Mouse (Mus musculus) heart, postnatal 14 days (tissue): ENCODE measurements around the gene Pml. TPM values are rescaled to one million over a fixed set of nuclear protein-coding genes. Genes with fewer than 3 reads are reported as not detected.
"Not testable (repeated sequence)": the region's sequence is repeated elsewhere in the genome, so short reads cannot be mapped to it uniquely, and the experiment has no call there.

Source experiments
- DNase-seq, 2 experiments: peaks; one replicate each; pipeline ENCODE4 v3.0.0; 2021 to 2022
- intact Hi-C: fragments of 180-260 bp; cut with DNase I; formaldehyde crosslinking; loops from one replicate; pipeline ENCODE4 v1.15.1; 2025
- total RNA-seq, 2 experiments: library from RNA; stranded (reverse); gene quantifications; 2 replicates each; pipeline ENCODE4 v1.2.3; 2021

Gene Pml
- total RNA-seq, 2 experiments from 2014 or later: 10.9 to 11.9 TPM

DNA sequence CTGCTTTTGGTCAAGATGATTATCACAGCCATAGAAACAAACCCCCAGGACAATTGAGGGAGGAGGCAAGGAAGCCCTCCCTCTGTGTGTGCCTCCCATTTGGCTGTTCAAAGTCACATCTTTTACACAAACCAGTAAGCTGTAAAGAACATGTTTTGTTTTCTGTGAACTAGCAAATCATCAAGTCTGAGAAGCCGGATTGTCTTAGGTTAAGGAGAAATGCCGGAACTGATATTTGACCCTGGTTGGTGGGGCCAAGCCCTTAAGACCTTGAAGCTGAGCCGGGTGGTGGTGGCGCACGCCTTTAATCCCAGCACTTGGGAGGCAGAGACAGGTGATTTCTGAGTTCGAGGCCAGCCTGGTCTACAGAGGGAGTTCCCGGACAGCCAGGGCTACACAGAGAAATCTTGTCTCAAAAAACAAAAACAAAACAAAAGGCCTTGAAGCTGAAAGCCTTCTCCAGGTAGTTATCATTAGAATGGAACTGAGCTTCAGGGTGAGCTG is 24.6 kb upstream of the Pml start:
- DNase-seq: no peak
- intact Hi-C loops: loop anchor here (2.0 kb wide), 1 partner anchor 21 kb away; the partner anchor contains the start of gene Stoml1

DNA sequence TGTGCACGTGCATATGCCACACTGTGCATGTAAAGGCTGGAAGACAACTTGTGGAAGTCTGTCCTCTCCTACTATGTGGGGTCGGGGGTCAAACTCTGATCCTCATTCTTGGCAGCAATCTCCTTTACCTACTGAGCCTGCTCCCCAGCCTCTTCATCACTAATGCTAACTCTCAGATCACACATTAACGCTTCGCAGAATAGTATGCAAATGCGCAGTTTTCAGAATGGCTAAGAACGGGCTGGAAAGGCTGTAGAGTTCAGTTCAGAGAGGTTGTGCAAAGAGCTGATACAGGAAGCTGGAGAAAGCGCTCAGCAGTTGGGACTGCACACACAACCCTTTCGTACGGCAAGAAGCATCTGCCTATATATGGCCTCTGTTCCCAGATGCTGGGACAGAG is 23.3 kb upstream of the Pml start:
- intact Hi-C loops: no loop called here
- DNase-seq: no peak

DNA sequence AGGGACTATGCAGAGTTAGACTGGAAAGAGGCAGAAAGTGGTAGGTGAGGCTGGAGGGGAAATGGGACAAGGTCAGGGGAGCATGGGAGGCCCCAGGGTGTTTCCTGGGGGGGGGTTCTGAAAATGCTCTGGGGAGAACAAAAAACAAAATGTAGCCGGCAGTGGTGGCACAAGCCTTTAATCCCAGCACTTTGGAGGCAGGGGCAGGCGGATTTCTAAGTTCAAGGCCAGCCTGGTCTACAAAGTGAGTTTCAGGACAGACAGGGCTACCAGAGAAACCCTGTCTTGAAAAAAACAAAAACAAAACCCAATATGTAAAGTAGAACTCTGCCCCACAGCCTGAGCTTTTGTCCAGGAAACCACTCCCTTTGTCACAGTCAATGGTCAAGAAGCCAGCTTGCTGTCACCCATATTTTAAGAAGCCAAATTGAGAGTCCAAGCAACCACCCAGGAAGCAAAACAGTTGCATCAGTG is 22.5 kb upstream of the Pml start:
- no peak for DNase-seq
- intact Hi-C loops: no loop called here

- DNase-seq, intact Hi-C loops: not testable (repeated sequence)
Measured at GRCm38 (mm10) chr9:58271551-58271950, 22.0 kb upstream of the Pml start.

- no peak for DNase-seq
- intact Hi-C loops: no loop called here
Measured at GRCm38 (mm10) chr9:58271109-58271508, 21.5 kb upstream of the Pml start.

GRCm38 (mm10) chr9:58270081-58270480 is 20.5 kb upstream of the Pml start:
- DNase-seq: no peak
- intact Hi-C loops: no loop called here

- DNase-seq: peak; percentile 58 to 79
- intact Hi-C loops: loop anchor here (1.0 to 2.0 kb wide), 2 partner anchors 22 to 43 kb away; no protein-coding TSS in a partner anchor
Measured at GRCm38 (mm10) chr9:58268384-58269313, 19.1 kb upstream of the Pml start.

- DNase-seq: no peak
- intact Hi-C loops: no loop called here
Measured at GRCm38 (mm10) chr9:58267046-58267445, 17.5 kb upstream of the Pml start.

DNA sequence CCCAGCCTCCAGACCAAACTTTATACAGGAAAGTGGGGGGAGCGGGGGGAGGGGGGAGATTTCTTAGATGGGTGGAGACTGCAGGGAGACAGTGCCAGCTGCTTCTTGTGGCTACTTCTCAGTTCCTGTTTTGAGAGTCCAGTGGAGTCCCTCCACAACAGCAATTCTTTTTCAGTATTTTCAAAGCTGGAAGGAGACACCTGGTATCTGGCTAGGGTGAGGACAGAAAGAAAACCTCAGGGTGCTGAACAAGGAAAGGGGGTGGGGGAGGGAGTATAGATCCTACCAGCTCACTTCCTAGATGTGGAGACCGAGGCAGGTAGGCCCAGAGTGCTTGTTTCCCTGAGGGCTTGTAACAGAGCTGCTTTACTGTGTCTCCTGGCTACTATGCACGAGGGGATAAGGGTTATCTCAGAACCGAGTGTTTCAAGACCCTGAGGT is 17.0 kb upstream of the Pml start:
- no peak for DNase-seq
- intact Hi-C loops: no loop called here

DNA sequence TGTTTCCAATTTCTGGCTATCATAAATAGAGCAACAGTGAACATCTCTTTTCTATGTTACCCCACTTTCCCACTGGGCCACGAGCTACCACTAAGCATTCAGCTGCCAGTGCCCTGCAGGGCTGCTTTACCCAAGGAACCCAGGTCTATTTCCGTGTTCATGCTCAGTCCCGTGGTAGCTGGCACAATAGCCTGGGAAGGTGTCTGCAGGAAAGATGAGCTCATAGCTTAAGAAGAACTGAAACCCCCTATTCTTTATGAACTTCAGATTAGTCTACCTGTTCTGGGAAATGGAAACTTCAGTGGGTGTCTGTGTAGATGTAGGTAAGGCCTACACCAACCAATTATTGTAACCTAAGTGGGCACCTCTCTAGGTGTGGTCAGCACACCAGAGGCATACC is 15.8 kb upstream of the Pml start:
- intact Hi-C loops: no loop called here
- DNase-seq: no peak

GRCm38 (mm10) chr9:58262507-58262906 is 12.9 kb upstream of the Pml start:
- no peak for DNase-seq
- intact Hi-C loops: no loop called here

DNA sequence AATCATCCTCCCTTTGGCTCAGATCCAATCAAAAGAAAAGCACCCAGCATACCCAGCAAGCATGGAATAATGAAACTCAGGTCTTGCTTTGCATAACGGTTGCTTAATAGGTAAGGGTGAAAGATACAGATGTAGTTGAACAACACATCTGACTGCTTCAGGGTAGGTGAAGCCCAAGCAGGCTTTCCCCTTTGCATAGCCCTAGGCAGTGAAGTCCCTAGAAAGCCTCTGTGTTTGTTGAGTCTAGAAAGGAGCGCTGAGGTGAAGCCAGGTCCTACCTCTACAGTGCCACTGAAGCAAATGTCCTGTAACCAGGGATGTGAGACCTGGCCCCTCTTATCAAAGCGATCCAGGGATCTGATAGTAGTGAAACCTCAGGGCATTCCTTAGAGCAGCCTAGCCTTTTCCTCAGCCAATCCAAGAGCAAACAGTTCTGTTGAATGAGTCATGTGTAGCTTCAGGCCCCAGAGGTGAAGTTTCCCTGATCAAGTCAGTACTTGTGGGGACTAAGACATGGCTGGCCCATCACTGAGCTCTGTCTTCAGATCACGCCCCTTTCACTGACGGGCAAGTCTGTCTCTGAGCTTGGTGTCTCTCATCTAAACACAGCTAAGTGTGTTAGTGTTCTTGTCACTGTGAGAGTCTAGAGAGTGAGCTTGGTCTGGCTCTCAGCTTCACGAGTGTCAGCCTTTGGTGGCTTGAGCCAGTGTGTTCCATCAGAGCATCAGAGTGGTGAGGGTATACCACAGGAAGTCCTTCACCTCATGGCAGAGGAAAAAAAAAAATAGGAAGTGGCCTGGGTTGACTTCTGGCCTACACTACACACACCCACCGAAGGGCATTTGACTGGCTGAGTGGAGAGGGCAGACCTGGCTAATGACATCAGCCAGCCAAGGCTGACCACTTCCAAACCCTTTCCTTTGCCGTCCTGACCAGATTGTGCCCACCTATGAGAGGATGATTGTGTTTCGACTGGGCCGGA is 6.4 kb upstream of the Pml start:
- intact Hi-C loops: no loop called here
- no peak for DNase-seq

DNA sequence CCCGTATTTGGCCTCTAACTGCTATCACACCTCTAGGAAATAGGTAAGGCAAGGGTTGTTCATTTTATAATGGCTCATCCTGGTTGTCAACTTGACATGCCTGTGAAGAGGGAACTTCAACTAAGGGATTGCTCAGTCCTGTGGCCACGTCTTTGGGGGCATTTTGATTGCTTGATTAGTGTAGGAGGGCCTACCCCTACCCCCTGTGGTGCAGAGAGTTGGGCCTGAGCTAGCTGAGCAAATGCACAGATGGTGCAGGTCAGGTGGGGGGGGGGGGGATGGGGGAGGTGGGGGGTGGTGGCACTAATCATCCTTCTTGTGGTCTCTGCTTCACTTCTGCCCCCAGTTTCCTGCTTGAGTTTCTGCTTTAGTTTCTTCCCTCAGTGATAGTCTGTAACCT is 5.5 kb upstream of the Pml start:
- intact Hi-C loops: no loop called here

GRCm38 (mm10) chr9:58253805-58254122 is 4.2 kb upstream of the Pml start:
- intact Hi-C loops: loop anchor here (2.0 kb wide), 1 partner anchor 21 kb away; no protein-coding TSS in a partner anchor
- DNase-seq: not testable (repeated sequence)

More for the DNA sequence above, 5.5 kb upstream of the Pml start:
- DNase-seq: no peak

GRCm38 (mm10) chr9:58253033-58253804 is 3.6 kb upstream of the Pml start, which contains the start of gene Stoml1:
TSS of gene Stoml1 (plus strand) at chr9:58253164.
- intact Hi-C loops: loop anchor here (2.0 kb wide), 1 partner anchor 22 kb away; no protein-coding TSS in a partner anchor

GRCm38 (mm10) chr9:58250730-58251129 is 1.1 kb upstream of the Pml start:
- intact Hi-C loops, DNase-seq: not testable (repeated sequence)

More at GRCm38 (mm10) chr9:58253033-58253804, 3.6 kb upstream of the Pml start, which contains the start of gene Stoml1:
- peak; percentile 93 to 96 for DNase-seq

DNA sequence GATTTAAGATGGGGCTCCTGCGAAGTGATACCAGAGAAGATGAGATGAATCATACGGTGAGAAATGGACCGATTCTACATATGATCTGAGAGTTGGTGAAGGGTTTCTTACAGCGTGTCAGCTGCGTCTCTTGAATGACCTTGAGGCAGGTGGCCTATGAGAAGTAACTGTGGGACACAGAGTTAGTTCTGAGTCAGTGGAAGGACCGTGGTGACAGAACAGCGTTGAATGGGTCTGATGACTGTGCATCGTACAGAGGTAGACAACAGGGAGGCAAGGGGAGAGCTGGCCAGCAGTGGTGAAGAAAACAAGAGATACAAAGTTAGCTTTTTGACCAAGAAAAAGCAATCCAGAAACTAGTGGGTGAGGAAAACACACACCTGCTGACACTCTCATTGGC is 736 bp upstream of the Pml start:
- intact Hi-C loops: no loop called here
- DNase-seq: no peak

GRCm38 (mm10) chr9:58248746-58249413 is 706 bp downstream of the Pml start:
- no peak for DNase-seq
- intact Hi-C loops: no loop called here
